Mouse (Mus musculus): ENCODE data around the gene Alox8.

Alox8 gene

DNA sequence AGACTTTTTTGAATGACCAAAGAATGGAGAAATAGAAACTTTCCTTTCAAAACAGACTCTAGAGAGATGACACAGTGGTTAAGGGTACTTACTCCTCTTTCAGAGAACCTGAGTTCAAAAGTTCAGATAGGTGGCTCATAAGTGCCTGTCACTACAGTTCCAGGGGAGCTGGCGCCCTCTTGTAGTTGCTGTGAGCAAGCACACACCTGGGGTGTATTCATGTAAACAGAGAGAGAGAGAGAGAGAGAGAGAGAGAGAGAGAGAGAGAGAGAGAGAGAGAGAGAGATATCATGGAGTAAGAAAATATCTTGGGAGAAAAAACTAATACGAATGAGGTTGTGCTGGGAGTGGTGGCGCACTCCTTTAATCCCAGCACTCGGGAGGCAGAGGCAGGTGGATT lies 17.5 kb downstream of the Alox8 start:
- no peak for DNase-seq (ENCODE audit: low read depth)

DNA sequence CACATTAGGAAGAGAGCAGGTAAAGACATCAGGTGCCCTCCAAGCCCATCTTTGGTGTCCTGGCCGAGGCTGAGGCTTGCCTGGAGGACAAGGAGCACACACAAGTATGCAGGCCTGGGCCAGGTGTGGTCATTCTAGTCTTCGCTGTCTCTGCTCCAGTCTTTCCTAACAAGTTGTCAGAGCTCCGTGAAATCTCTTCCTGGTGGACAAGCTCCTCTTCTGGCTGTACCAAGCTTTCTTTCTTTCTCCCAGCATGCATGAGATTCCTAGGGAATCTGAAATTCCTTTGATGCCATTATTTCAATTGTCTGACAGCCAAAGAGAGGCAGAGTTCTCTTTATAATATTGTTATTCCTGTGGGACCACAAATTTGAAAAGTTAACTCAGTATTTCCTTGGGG lies 18.1 kb downstream of the Alox8 start:
- DNase-seq (ENCODE audit: low read depth) = no peak

DNA sequence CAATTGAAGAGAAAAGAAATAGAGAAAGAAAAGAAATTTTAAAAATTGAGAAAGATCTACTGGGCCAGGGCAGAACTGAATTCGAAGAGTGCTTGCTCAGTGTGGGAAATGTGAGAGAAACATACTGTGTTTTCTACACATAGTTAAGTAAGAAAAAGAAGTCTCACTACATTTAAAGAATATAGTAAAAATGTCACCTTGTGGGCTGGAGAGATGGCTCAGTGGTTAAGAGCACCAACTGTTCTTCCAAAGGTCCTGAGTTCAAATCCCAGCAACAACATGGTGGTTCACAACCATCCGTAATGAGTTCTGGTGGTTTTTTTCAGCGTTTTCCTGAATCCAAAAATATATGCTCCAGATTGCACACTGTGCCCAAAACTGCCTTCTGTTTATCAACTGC lies 19.1 kb downstream of the Alox8 start:
- DNase-seq (ENCODE audit: low read depth) = no peak

DNA sequence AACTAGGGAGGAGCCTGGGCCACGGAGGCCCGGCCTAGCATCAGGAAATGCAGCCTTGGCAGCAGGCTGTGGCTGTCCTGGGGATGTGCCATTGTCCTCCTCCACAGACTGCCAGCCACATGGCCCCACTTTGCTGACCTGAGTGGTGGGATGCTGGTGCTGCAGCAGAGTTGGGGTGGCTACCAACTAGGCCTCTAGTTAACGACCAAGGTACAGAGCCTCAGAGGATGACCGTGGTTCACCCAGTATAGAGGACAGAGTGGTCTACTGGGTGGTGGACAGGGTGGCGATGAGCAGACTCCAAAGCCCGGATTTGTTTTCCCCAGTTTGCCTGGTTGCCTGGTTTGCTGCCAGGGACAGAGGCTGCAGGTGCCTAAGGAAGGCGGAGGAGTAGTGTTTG lies 22.9 kb downstream of the Alox8 start:
- no peak for DNase-seq (ENCODE audit: low read depth)

DNA sequence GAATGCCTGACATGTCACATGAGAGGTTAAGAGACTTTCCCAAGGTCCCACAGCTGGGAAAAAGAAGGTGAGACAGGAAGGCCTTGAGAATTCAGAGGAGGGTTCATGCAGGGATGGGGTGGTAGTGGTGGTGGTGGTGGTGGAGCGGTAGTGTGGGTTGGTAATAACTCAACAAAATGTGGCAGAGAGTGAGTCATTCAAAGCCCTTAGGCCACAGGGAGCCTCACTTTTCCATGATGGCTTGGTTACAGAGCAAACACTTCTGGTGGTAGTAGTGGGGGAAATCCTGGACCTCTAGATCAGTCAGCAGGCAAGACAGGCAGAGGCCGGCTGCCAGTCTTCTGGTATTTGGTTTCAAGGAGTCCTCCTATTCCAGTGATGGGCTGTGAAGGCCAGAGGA lies 25.0 kb downstream of the Alox8 start:
- no peak for DNase-seq (ENCODE audit: low read depth)

DNA sequence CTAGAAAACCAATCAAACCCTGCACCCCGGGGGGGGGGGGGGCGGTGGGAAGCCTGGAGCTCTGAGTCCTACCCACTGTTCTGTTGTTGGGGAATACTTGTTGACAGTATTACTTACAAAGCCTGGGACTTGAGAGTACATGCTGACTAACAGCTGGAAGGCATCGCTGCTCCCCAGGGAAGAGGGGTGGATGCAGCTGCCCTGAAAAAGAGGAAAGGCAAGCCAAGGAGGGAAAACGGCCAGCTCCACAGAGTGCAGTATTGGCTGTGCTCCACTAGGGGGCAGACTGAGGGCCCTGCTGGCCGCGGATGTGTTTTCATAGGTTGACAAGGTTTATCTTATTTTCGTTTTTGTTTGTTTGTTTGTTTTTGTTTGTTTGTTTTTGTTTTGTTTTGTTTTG lies 26.0 kb downstream of the Alox8 start:
- peak; percentile 27 for DNase-seq (ENCODE audit: low read depth)

DNA sequence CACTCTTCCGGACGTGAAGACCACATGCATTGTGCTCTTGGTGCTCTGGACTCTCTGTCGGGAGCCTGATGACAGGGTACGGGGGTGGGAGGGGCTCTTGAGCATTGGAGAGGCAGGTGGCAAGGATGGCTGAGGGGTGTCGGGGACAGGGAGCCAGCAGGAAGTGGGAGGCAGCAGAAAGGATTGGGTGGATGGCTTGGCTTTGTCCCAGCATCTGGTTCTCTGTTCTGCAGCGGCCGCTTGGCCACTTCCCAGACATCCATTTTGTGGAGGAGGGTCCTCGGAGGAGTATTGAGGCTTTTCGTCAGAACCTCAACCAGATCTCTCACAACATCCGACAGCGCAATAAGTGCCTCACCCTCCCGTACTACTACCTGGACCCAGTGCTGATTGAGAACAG lies 28.3 kb downstream of the Alox8 start:
- DNase-seq (ENCODE audit: low read depth) = no peak

DNA sequence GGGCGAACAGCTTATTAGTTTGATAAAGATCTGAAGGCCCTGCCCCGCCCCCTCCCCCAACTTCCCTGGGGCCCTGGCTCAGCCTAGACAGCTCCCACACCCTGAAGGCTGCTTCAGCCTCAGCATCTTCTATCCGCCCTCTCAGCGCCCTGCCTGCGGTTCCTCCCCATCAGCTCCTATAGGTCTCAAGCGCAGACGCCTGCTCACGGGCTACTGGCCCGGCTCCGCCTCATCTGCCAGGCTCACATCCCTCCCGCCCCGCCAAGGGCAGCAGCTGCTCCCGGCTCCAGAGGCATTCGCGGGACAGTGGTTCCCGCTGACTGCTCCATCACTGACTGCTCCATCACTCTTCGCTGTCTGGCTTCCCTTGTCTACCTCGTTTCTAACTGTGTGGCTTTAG lies 40.8 kb downstream of the Alox8 start, which contains the start of gene Alox12b:
Alox12b (plus strand) TSS at position 190 of the 400 bp plus-strand sequence.
- DNase-seq (ENCODE audit: low read depth) = no peak

DNA sequence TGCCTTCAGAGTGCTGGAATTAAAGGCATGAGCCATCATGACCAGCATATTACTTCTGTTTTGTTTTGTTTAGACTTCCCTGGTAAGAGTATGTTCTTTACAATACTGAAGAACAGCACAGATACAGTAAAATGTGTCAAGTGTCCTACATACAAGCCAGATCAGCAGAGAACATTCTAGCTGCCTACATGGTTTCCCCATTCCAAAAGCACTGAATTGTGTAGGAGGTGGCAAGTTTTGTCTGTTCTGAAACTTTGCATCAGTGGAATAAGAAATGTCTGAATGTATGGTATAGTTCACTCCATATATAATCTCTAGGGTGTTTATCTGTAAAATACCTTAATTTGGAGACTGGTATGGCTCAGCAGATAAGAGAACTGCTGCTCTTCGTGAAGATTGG lies 42.3 kb downstream of the Alox8 start:
- no peak for DNase-seq (ENCODE audit: low read depth)

DNA sequence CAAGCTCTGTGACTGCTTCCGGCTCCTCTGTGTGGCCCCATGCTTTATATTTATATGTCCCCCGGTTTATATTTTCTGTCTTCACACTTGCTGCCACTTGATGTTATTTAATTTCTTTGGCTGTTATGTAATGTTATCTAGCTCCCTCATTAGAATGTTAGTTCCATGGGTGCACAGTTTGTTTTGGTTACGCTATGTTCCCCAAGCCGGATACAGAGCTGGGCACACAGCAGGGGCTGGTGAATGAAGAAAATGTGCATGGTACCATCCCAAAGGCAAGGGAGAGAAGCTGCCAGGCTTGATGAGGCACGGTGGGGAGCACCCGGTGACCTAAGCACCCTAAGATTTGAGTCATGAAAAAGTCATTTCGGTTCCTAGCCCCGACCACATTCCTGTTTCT lies 43.8 kb downstream of the Alox8 start:
- no peak for DNase-seq (ENCODE audit: low read depth)

DNA sequence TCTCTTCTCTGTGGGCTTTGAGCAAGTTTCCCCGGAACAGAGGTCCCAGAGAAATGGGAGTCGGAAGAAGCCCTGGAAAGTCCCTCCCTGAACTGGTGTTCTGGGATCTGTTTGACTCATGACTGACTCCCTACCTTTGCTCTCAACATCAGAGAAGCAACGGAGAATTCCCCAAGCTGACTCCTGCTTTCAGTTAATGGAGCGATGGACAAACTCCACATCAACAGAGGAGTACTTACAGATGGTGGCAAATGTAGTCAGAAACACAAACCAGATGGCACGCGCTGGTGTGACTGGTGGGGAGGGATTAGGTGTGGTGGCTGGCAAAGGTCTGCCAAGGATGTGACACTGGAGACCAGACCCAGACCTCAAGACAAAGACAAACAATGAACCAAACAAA lies 46.6 kb downstream of the Alox8 start:
- DNase-seq (ENCODE audit: low read depth) = no peak

DNA sequence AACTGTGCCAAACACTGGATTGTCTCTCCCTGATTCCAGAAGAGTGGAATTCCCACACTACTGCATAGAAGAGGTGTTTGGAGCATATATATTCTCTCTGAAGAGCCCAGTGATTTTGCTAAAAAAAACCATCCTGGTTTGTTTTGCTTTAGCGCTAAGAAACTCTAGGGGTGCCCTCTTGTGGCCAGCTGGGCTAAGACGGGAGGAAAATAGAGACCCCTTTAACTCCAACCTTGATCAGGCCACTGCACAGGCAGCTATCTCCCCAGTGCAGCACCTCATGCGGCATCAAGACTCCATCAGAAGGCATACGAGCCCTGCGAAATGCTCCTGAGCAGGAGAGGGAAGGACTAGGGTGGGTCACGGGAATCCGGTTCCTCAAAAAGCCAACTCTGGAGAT lies 47.2 kb downstream of the Alox8 start:
- DNase-seq (ENCODE audit: low read depth) = no peak

DNA sequence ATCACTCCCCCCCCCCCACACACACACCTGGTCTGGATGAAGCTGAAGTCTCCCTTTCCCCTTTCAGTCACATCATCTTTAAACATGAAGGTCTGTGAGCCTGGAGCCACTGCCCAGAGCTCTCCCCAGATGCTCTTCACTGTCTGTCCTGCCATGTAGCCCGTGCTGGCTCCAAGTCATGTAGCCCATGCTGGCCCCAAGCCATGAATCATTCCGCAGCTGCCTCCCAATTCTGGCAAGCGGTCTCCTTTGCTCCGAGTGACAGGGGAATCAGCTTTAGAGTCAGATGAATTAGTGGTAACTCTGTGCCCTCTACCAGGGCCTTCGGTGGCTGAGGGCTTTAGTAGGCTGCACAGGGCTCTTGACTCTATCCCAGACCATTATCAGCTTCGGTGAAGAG lies 47.9 kb downstream of the Alox8 start:
- DNase-seq (ENCODE audit: low read depth) = no peak

DNA sequence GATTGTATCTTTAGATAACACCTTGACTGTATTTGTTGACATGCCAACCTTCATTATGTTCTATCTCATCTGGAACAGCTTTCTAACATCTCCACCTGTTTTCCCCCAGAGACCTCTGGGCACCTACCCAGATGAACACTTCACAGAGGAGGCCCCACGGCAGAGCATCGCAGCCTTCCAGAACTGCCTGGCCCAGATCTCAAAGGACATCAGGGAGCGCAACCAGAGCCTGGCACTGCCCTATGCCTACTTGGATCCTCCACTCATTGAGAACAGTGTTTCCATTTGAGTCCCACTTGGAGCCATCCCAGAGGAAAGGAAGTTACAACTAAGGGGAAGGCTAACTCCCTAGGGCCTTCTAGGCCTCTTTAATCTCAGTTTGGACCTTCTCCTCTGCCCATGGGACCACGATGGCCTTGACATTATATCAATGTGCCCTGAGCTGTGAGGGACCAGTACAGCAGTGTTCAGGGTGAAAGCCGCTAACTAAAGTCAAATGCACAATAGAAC lies 49.1 kb downstream of the Alox8 start:
- no peak for DNase-seq (ENCODE audit: low read depth)

DNA sequence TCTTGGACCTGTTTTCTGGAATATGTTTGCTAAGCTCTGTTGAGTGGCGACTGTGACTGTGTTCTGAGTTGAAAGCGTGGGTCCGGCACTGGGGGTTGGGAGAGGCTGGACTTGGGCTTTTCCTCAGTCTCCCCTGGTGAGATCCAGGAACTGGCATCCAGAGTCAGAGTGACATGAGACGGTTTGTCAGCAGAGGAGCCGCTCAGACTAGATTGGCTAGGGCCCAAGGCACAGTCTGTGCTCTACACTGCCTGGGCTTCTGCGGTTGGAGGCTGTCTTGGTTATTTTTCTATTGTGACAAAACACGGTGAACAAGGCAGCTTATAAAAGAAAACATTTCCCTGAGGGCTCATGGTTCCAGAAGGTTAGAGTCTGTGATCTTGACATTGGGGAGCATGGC lies 50.1 kb downstream of the Alox8 start:
- no peak for DNase-seq (ENCODE audit: low read depth)

DNA sequence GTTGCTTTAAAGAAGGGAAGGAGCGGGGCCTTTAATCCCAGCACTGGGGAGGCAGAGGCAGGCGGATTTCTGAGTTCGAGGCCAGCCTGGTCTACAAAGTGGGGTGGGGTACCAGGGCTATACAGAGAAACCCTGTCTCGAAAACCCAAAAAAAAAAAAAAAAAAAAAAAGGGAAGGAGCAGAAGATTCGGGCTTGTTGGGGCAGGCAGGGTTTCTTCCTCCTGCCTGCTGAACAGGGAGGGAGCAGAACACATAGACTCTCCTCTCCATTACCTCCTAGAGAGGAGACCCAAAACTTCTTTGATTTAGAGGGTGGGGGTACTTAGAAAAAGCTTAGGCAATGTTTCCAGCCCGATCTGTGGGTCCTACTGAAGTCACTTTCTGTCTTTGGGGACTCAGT lies 62.3 kb downstream of the Alox8 start:
- no peak for DNase-seq (ENCODE audit: low read depth)

DNA sequence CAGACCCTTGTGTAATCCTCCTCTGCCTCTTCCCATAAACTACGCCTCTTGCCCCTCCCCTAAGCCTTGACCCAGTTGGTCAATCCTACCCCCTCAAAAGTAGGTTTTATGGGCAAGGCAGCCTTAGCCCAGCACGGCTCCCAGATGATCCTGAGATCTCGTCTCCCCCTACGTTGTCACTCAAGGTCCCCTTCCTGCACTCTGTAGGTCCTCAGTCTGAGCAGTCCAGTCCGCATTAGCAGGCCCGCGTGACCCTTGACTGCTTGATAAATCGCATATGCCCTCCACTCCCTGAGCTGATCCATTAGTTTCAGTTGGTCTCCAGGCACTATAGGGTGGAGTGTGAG lies 63.0 kb downstream of the Alox8 start:
- DNase-seq (ENCODE audit: low read depth) = no peak
